In genomic region chr1:35702585-35702984, GRCm38 (mm10) we compare ENCODE assay signal across 22 mouse cellular contexts.
DNase-seq lines count a peak whose midpoint lies in the region; ATAC-seq lines count a peak whose summit lies in the region.
"Had no signal": no experiment of that assay in that cellular context is flagged by ENCODE, and none has a peak within 500 bp of the region (broad histone marks: within the 10 kb centered on the region; RNA-seq: fewer than 3 reads in every experiment).

No protein-coding gene starts in this region.

- H3K27ac ChIP-seq in hindbrain, embryonic 10.5 days = peak overlapping the region; percentile 16; the same call in 1 of the 2 replicates
- no peak overlapping the region for H3K27ac ChIP-seq in hindbrain, embryonic 16.5 days (ENCODE audit: low read depth, low read length)
- no peak overlapping the region for H3K27ac ChIP-seq in intestine, embryonic 15.5 days
- H3K27ac ChIP-seq in intestine, embryonic 16.5 days (ENCODE audit: low read length) = no peak overlapping the region
- H3K27ac ChIP-seq: embryonic facial prominence, embryonic 13.5 days; embryonic facial prominence, embryonic 15.5 days; forebrain, embryonic 10.5 days; forebrain, embryonic 12.5 days had no signal

- DNase-seq in hindbrain, embryonic 10.5 days (ENCODE audit: low spot score) = no peak
- no peak for DNase-seq in thymus, postnatal 4 days
- DNase-seq in kidney, postnatal 25 days = no peak
- DNase-seq: adrenal gland, adult 2 months; adrenal gland, postnatal 10 days; adrenal gland, postnatal 25 days; cerebellum, adult 11 months; cerebellum, adult 18-20 months; cerebellum, adult 8-10 months; cerebellum, adult 9-11 months; cerebellum, postnatal 14 days; cerebellum, postnatal 36 days; embryo, embryonic 11 days had no signal

- no peak overlapping the region for H3K4me3 ChIP-seq in hindbrain, embryonic 10.5 days
- H3K4me3 ChIP-seq in hindbrain, embryonic 16.5 days (ENCODE audit: low read length) = no peak overlapping the region
- no peak overlapping the region for H3K4me3 ChIP-seq in intestine, embryonic 15.5 days (replicated peaks)
- no peak overlapping the region for H3K4me3 ChIP-seq in intestine, embryonic 16.5 days (ENCODE audit: low read length)
- H3K4me3 ChIP-seq: embryonic facial prominence, embryonic 13.5 days; embryonic facial prominence, embryonic 15.5 days; erythroblast, embryonic 14.5 days; forebrain, embryonic 10.5 days; forebrain, embryonic 12.5 days had no signal

- no peak overlapping the region for H3K4me2 ChIP-seq in hindbrain, embryonic 16.5 days (ENCODE audit: low read length)
- H3K4me2 ChIP-seq in intestine, embryonic 15.5 days (replicated peaks) = no peak overlapping the region
- H3K4me2 ChIP-seq in intestine, embryonic 16.5 days (ENCODE audit: low read depth, low read length) = no peak overlapping the region
- H3K4me2 ChIP-seq: embryonic facial prominence, embryonic 13.5 days; embryonic facial prominence, embryonic 15.5 days; forebrain, embryonic 12.5 days had no signal

- no peaks in the 10 kb centered on the region for H3K27me3 ChIP-seq in hindbrain, embryonic 10.5 days (ENCODE audit: insufficient read depth, poor library complexity, severe bottlenecking)
- no peaks in the 10 kb centered on the region for H3K27me3 ChIP-seq in hindbrain, embryonic 16.5 days (replicated peaks; ENCODE audit: control insufficient read depth, insufficient read depth, low read length)
- no peaks in the 10 kb centered on the region for H3K27me3 ChIP-seq in intestine, embryonic 15.5 days (replicated peaks)
- H3K27me3 ChIP-seq in intestine, embryonic 16.5 days (replicated peaks; ENCODE audit: control insufficient read depth, insufficient read depth, low read length) = no peaks in the 10 kb centered on the region
- H3K27me3 ChIP-seq: embryonic facial prominence, embryonic 13.5 days; embryonic facial prominence, embryonic 15.5 days; forebrain, embryonic 12.5 days had no signal

- no peak overlapping the region for H3K9ac ChIP-seq in hindbrain, embryonic 16.5 days (ENCODE audit: low read depth, low read length)
- H3K9ac ChIP-seq in intestine, embryonic 15.5 days = no peak overlapping the region
- no peak overlapping the region for H3K9ac ChIP-seq in intestine, embryonic 16.5 days (ENCODE audit: low read depth, low read length)
- H3K9ac ChIP-seq: embryonic facial prominence, embryonic 13.5 days; embryonic facial prominence, embryonic 15.5 days; forebrain, embryonic 12.5 days had no signal

- H3K4me1 ChIP-seq in hindbrain, embryonic 10.5 days (replicated peaks) = peaks cover 15% of the 10 kb centered on the region
- no peaks in the 10 kb centered on the region; the same call in 1 of the 2 replicates for H3K4me1 ChIP-seq in hindbrain, embryonic 16.5 days (ENCODE audit: control insufficient read depth, insufficient read depth, low read depth, low read length)
- no peaks in the 10 kb centered on the region for H3K4me1 ChIP-seq in intestine, embryonic 15.5 days (replicated peaks)
- H3K4me1 ChIP-seq in intestine, embryonic 16.5 days (ENCODE audit: control insufficient read depth, insufficient read depth, low read length) = no peaks in the 10 kb centered on the region

- H3K36me3 ChIP-seq in hindbrain, embryonic 10.5 days = no peaks in the 10 kb centered on the region
- no peaks in the 10 kb centered on the region for H3K36me3 ChIP-seq in hindbrain, embryonic 16.5 days (ENCODE audit: control insufficient read depth, insufficient read depth, low read length)
- H3K36me3 ChIP-seq in intestine, embryonic 15.5 days = no peaks in the 10 kb centered on the region
- no peaks in the 10 kb centered on the region for H3K36me3 ChIP-seq in intestine, embryonic 16.5 days (ENCODE audit: control insufficient read depth, insufficient read depth, low read length)
- H3K36me3 ChIP-seq: embryonic facial prominence, embryonic 13.5 days; embryonic facial prominence, embryonic 15.5 days; forebrain, embryonic 10.5 days; forebrain, embryonic 12.5 days had no signal

- no peaks in the 10 kb centered on the region for H3K9me3 ChIP-seq in hindbrain, embryonic 10.5 days
- no peaks in the 10 kb centered on the region for H3K9me3 ChIP-seq in hindbrain, embryonic 16.5 days (ENCODE audit: control insufficient read depth, low read length)
- H3K9me3 ChIP-seq in intestine, embryonic 15.5 days = no peaks in the 10 kb centered on the region
- H3K9me3 ChIP-seq in intestine, embryonic 16.5 days (ENCODE audit: control insufficient read depth, low read length) = no peaks in the 10 kb centered on the region
- H3K9me3 ChIP-seq: embryonic facial prominence, embryonic 13.5 days; embryonic facial prominence, embryonic 15.5 days; forebrain, embryonic 12.5 days had no signal

- ATAC-seq in hindbrain, embryonic 16.5 days = no peak
- peak; percentile 90 for ATAC-seq in intestine, embryonic 15.5 days
- peak; percentile 96 for ATAC-seq in intestine, embryonic 16.5 days
- ATAC-seq: forebrain, embryonic 14.5 days had no signal

- WGBS in hindbrain, embryonic 10.5 days = 75% methylated on average over 1 of the region's 1 CpGs
- WGBS in hindbrain, embryonic 16.5 days = 73% methylated on average over 1 of the region's 1 CpGs
- 33% methylated on average over 1 of the region's 1 CpGs for WGBS in intestine, embryonic 15.5 days
- 36% methylated on average over 1 of the region's 1 CpGs for WGBS in intestine, embryonic 16.5 days
